Mouse (Mus musculus) common myeloid progenitor, adult 5-6 weeks (primary cell): ENCODE data around the gene Stx5a. TPM values are rescaled to one million over a fixed set of nuclear protein-coding genes. Genes with fewer than 3 reads are reported as not detected.
A peak's percentile ranks its signal among the peaks of the same experiment; 100 is the strongest.

Experiments used
- ATAC-seq: replicated peaks from 2 replicates; pipeline ENCODE4 v1.8.0; 2016; ENCODE audit warnings: low read depth, mild to moderate bottlenecking, moderate TSS enrichment, inconsistent platforms; ENCODE audit not compliant: poor library complexity, severe bottlenecking
- total RNA-seq: library from RNA; stranded (forward); fragments of 200-1000, 187-1606 nt; gene quantifications from 2 replicates; pipeline ENCODE4 v1.2.3, GENCODE M21; 2017

The Stx5a gene
- total RNA-seq, 1 experiment from 2014 or later: 60.0 TPM

DNA sequence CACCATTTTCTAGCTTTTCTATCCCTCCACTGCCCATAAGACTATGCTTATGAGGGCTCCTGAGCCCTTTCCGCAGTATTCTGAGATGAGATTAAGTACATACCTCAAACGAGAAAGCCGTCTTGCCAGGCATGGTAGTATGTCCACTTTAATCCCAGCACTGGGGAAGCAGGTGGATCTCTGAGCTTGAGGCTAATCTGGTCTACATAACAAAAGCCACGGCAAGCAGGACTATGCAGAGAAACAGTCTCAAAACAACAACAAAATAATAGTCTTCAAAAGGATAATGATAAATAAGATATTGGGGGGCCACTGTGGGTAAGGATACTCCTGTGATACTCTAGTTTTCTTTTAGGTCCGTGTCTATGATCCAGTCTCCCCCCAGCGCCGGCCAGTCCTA lies 2.3 kb upstream of the Stx5a start:
- ATAC-seq: no peak

DNA sequence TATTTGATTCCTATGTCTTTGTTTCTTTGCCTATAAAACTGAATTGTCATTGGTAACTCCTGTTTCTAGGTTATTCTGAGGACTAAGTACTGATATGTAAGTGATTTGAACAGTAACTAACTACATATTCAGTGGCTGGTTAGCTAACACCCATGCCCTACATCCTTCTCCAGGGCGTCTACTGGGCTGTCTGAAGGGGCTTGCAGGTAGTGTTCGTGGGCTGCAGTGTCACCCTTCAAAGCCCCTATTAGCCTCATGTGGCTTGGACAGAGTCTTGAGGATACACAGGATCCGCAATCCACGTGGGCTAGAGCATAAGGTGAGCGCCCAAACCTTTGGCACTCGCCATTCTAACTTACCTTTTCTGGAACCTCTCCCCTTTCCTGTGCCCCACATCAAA lies 1.6 kb upstream of the Stx5a start:
- ATAC-seq: no peak

DNA sequence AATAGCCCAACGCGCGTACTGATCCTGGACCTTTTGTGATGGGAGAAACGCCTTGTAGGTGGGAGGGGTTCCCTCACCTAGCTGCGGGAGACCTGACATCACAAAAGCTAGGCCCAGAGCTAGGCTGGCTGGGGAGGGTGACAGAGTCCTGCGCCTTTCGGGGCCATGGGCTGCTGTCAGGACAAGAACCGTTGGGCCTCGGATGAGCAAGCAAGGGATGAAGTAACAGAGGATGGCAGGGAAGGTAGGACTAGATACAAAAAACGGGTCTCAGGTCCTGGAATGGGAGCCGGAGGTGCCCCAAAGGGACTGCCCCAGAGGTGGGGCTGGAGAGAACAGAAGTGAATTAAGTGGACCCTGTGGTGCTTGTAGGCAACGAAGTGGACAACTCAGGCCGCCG lies 610 bp upstream of the Stx5a start, which contains the start of gene 1700092M07Rik:
TSS of gene 1700092M07Rik (plus strand) at position 116 of the 400 bp plus-strand sequence.
- ATAC-seq: no peak

DNA sequence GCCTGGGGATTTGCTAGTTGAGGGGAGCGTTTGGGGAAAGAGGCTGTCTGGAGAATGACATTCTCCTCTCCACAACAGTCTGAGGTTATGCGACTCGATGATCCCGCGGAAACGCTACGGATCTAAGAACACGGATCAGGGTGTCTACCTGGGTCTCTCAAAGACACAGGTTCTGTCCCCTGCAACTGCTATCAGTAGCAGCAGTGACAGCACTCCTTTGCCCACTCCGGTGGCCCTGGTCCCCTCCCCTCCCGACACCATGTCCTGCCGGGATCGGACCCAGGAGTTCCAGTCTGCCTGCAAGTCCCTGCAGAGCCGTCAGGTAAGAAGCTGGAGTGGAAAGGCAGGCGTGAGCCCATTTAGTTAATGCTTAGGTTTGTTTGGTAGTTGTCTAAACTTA lies 963 bp downstream of the Stx5a start:
- ATAC-seq: no peak

DNA sequence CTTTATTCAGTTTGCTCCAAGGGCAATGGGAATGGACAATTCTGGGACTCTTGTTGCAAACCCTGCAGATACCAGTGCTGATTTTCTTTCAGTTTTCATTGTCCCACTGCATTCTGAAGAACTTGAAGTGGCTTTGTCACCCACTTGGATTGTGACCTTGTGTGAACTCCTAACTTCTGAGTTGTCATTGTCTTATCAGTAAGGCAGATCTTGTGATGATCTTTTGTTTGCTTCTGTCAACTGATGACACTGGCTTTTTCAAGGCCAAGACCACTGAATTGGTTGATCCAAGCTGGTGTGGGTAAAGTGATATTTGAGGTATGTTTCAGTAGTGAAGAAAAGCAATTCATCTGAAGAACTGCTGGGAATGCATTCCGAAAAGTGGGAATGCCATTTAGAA lies 4.2 kb downstream of the Stx5a start:
- no peak for ATAC-seq

DNA sequence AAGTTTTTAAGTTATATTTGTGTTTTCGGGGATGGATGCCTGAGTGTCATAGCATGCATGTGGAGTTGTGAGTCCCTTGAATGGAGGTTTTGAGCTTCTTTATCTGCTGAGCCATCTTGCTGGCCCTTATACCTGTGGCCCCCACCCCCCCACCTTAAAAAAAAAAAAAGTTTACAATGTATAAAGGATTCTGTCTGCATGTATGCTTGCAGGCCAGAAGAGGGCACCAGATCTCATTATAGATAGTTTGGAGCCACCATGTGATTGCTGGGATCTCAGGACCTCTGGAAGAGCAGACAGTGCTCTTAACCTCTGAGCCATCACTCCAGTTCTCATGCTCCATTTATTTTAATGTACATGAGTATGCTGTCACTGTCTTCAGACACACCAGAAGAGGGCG lies 6.2 kb downstream of the Stx5a start:
- ATAC-seq: no peak

DNA sequence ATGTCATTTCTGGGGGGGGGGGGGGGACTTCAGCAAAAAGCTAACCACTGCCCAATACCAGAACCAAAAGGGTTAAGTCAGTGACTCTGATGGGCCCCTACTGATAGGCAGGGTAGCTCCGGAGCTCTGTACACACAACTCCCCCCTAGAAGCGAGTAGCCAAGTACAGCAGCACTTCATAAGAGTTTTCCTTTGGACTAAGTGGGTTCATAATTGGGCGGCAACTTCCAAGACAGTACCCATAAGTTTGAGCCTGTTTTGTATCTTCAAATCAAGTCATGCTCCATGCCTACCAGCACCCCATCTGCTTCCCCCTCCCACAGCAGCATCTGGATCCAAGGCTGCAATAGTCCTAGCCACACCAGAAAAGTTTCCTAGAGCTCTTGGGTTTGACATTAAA lies 14.4 kb downstream of the Stx5a start:
- no peak for ATAC-seq

DNA sequence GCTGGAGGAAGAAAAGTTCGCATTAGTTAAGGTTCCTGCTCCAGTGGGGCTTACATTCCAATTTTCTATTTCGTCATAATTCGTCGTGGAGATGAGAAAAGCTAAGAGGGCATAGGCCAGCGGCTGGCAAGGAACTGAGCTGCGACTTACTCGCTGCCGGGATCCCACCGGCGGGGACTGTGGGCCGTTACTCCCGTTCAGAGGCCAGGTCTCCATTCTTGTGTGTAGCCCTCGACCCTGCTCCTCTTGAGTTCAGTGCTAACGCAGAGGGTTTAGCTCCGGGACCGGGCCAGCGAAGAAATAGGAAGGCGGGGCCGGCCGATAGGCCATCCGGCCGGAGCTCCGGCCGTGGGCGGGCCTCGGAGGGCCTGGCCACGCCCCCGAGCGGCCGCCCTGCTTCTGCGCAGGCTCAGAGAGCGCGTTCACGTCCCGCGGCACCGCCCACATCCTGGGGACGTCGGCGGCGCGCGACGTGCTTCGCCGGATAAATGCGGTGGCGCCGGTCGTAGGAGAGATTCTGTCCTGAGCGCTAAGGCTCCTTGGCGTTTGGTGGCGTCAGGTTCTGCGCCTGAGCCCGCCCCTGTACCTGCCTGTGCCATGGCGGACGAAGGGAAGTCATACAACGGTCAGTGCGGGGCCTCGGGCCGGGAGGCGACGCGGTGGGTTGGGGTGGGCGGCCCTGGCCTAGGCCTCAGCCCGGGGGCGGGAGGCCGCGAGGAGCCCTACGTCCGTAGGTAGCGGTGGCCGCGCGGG lies 15.6 kb downstream of the Stx5a start, which contains the start of gene Nxf1:
TSS of gene Nxf1 (plus strand) at position 439 of the 753 bp plus-strand sequence.
- peak; percentile 90 for ATAC-seq

DNA sequence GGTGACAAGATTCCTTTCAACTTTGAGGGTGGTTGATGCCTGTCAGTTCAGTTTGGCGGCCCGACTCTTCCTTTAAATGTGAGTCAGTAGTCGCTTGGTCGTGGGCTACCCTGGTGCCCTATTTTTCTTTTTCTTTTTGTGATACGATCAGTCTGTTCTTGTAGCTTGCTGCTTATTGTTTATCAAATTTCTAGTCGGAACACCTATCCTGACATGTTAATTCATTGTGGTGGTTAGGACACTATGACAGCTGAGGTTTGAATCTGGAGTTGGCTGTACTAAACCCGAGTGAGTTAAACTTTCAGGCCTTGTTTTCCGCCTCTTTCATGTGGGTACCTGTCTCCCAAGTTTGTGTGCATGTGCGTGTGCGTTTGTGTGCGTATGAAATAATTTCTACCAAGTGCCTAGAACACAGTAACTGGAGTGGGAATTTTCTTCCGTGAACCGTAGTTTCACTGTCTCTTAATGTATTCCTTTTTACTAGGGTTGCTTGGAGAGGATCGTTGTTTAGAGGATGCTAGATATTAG lies 16.3 kb downstream of the Stx5a start:
- ATAC-seq: no peak

DNA sequence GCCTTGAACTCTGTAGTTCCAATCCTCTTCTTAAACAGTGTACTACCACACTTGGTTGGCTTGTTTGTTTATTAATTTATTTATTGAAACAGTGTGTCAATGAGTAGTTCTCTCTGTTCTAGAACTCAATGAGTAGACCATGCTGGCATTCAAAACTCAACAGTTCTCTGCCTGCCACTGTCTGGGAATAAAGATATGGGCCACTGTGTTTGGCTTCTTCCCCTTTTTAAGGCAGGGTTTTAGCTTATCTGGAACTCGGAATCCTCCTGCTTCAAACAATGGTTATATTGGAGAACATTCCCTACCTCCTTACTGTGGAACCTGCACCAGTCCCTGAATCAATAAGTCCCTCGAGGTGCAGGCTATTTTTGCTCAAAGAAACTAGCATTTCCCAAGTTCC lies 17.7 kb downstream of the Stx5a start:
- 0 out of 2 replicates have a peak, but pooled peaks have one; percentile 23 for ATAC-seq

DNA sequence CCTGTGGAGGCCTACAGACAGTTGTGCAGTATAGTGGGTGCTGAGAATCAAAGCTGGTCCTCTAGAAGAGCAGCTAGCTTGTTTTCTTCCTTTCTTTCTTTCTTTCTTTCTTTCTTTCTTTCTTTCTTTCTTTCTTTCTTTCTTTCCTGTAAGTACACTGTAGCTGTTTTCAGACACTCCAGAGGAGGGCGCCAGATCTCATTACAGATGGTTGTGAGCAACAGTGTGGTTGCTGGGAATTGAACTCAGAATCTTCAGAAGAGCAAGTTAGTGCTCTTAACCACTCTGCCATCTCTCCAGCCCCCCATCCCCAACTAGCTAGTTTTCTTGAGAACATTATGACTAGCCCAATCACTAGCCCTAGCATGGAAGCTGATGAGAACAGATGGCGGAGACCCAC lies 19.5 kb downstream of the Stx5a start:
- ATAC-seq: no peak

DNA sequence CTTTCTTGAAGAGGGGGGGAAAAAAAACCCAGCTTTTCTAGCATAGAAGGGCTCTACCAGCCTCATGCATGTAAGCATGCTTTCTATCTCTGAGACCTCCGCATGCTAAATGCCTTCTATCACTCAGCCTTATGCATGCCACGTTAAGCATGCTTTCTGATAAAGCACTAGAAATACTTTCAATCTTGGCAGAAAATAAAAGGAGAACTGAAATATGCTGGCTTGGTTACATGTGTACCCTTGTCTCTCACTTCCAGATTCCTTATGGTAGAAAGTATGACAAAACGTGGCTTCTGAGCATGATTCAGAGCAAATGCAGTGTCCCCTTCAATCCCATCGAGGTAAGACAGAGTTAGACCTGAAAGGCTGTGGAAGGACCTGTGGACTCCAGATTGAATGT lies 22.1 kb downstream of the Stx5a start:
- no peak for ATAC-seq

DNA sequence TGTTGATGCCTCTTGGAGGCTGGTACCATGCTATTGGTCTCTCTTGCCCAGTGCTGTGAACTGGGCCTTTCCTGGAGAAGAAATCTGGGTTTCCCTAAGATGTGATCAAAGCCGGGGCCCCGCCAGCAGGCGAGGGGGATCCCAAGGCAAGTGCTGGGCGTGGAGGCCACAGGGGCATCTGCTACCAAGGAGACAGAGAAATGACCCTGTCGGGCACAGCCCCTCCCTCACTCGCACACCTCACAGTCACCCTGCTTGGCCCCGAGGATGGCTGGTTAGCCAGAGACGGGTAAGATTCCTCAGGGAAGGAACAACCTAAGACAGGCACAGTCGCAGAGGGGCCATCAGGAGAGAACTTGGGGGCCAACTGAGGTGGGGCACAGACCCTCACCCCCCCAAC lies 24.3 kb downstream of the Stx5a start:
- no peak for ATAC-seq

DNA sequence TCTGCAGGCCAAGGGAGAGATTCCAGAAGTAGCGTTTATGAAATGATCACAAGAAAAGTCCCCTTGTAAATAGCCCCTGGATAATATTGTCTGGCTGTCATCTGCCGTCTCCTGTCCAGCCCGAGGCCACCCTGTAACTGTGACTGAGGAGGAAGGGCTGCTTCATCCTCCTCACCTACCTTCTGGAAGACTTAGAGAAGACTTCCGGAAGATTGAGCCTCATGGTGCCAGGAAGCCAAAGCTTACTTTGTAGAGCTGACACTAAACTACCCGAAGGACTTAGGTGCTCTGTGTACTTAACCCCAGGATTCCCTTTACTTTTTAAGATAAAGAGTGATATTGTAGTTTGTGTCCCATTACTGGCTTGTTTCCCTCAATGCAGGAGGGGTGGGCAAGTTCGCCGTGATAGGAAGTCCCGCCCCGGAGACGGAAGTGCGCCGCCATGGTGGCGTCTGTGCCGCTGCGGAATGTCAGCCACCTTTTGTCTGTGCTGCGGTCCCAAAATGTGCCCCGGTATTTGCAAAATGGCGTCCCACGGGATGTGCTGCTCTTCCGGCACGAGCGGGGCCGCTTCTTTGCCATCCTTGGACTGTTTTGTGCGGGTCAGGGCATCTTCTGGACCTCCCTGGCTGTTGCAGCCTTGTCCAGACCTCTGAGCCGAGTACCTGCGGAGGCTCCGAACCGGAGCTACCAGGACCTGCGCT lies 29.5 kb downstream of the Stx5a start, which contains the start of gene Tmem223:
TSS of gene Tmem223 (plus strand) at position 430 of the 704 bp plus-strand sequence.
- ATAC-seq: peak; percentile 66

DNA sequence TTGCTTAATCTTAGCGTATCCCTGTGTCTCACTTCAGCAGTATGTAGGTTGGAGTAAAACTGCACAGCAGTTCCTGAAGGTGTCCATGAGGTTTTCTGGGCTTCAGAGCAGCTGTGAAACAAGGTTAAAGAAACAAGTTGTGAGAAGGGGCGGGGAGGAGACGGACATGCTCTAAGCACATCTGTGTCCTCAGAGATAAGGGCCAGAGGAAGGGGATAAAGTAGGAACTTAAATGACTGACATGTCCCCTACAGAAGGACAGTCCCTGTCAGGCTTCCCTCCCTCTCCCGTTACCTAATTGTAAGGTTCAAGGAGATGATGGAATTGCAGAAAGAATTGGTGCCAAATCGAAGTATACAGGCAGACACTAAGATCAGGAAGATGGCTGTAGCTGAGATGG lies 31.8 kb downstream of the Stx5a start:
- no peak for ATAC-seq

DNA sequence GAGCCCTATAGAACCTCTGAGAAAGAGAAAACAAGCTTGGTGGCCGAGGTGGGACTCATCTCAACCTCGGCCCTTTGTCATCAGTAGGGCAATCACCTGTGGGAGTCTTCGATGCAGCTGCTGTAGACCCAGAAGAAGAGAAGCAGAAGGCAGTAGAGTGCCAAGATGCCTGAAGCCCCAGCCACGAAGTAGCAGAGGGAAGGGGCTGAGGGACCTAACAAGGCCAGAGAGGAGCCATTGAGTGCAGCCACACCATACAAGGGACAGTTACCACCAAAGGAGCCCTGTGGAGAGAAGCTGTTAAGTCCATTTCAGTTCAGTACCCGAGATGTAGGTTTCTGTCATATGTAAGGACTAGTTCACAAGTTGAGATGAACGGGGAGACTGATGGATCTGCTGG lies 32.2 kb downstream of the Stx5a start:
- no peak for ATAC-seq

DNA sequence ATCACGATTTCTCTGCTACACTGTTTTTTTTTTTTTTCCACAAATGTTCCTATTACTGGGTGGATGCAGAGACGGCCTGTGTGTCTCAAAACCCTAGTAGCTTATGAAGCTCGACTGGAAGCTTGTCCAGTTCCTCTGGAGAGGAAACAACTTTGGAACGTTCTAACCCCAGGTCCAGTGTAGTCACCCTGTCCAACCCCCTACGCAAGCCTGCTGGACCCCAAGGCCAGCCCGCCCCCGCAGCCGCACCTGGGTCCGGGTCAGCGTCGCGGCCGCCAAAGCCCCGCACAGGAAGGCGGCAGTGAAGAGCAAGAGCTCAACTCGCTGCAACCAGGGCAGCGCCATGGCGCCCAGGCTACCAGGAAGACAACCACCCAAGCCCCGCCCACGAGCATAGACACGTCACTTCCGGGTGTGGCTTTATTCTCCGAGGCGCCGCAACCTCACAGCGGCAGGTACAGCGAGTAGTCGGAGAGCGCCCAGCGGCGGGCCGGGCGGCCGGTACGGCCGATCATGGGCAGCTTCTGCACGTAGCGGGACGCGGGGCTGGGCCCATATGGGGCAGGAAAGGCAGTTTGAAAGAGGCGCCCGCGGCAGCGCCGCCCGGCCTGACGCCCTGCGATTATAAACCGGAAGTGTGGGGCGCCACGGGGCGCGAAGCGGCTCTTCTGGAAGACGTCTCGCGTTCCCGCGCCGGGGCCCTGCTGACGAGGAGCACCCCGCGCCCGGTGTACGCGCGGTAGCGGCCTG lies 33.0 kb downstream of the Stx5a start, which contains the start of gene Tmem179b:
TSS of gene Tmem179b (minus strand) at position 382 of the 750 bp plus-strand sequence.
- peak; percentile 80 for ATAC-seq

DNA sequence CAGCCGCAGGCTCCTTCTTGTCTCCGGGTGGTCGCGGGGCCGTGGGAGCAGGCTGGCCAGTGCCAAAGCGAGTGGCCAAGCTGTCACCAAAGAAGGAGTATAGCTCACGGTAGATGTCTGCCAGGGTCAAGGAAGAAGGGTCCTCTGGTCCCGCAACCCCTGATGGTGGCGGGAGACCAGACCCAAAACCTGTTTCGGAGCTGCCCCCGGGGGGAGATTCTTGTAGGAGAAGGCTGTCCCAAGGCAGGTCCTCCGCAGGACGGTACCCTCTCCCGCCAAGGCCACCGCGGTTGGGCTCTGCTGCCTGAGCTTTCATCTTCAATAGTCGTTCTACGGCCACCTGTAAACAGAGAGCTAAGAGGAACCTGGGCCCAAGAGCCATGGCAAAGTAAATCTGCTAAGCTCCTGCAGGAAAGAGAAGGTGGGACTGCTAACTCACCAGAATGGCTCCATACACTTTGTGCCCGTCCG lies 33.8 kb downstream of the Stx5a start:
- no peak for ATAC-seq

DNA sequence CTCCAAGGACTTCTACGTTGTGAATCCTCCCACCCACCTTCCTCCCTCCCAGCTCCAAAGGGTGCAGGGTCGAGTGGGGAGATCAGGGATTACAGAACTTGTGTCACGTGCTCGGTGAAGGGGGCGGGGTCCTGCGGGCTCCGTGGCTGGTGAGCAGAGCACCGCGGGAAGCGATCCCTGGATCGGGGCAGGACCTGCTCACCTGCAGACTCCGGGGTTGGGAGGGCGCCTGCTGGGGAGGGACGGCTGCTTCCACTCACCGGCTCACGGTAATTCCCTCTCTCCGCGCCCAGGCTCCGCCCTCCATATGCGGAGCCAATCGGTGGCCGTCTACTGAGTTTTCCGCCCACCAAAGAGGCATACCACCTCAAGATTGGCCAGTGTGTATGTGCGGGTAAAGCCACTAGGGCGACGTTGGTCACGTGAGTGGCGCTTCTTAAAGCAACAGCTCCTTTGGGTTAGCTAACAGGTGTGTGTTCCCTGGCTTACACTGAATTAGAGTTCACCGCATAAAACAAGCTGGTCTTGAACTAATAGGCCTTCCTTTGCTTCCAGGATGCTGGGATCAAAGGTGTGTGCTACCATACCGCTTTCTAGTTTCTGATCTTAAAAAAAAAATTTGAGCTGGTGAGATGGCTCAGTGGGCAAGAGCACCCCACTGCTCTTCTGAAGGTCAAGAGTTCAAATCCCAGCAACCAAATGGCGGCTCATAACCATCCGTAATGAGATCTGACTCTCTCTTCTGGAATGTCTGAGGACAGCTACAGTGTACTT lies 45.0 kb downstream of the Stx5a start, which contains the start of gene Taf6l:
TSS of gene Taf6l (minus strand) at position 410 of the 774 bp plus-strand sequence.
- ATAC-seq: peak; percentile 100
